Comparison of ENCODE assay signal across 29 mouse cellular contexts in genomic region chr3:21984807-21985206, GRCm38 (mm10).
DNase-seq lines count a peak whose midpoint lies in the region; ATAC-seq and TF ChIP-seq lines count a peak whose summit lies in the region.
"Had no signal": no experiment of that assay in that cellular context is flagged by ENCODE, and none has a peak within 500 bp of the region (broad histone marks: within the 10 kb centered on the region; RNA-seq: fewer than 3 reads in every experiment).

No protein-coding gene starts in this region.

- no peaks in the 10 kb centered on the region for H3K27me3 ChIP-seq in intestine, embryonic 15.5 days (replicated peaks)
- H3K27me3 ChIP-seq: heart, embryonic 13.5 days; hindbrain, embryonic 15.5 days; limb, embryonic 15.5 days; Patski had no signal

- H3K4me2 ChIP-seq in intestine, embryonic 15.5 days (replicated peaks), result no peak overlapping the region
- H3K4me2 ChIP-seq: heart, embryonic 13.5 days; hindbrain, embryonic 15.5 days; limb, embryonic 15.5 days had no signal

- H3K4me3 ChIP-seq in layer of hippocampus, adult 2 months, result no peak overlapping the region
- H3K4me3 ChIP-seq in embryonic fibroblast, embryonic 13.5 days (ENCODE audit: insufficient read depth, low read length), result no peak overlapping the region
- H3K4me3 ChIP-seq in intestine, embryonic 15.5 days (replicated peaks), result no peak overlapping the region
- H3K4me3 ChIP-seq: heart, embryonic 13.5 days; hindbrain, embryonic 10.5 days; hindbrain, embryonic 15.5 days; limb, embryonic 10.5 days; limb, embryonic 15.5 days had no signal

- H3K27ac ChIP-seq in layer of hippocampus, adult 2 months, result peak overlapping the region; percentile 57; the same call in 1 of the 2 replicates
- peak overlapping the region; percentile 75 for H3K27ac ChIP-seq in embryonic fibroblast, embryonic 13.5 days (ENCODE audit: insufficient read depth, low read length)
- no peak overlapping the region for H3K27ac ChIP-seq in intestine, embryonic 15.5 days
- H3K27ac ChIP-seq: heart, embryonic 13.5 days; hindbrain, embryonic 10.5 days; hindbrain, embryonic 15.5 days; limb, embryonic 10.5 days; limb, embryonic 15.5 days; macrophage; stomach, postnatal 0 days had no signal

- TF ChIP-seq POLR2A in embryonic fibroblast, embryonic 13.5 days (IDR thresholded peaks at IDR 0.05; ENCODE audit: low read depth, low read length), result no peak

- DNase-seq in layer of hippocampus, adult 2 months (ENCODE audit: low spot score in 2 of 2), result no peak
- no peak for DNase-seq in layer of hippocampus, adult 9-10 months (ENCODE audit: low spot score)
- DNase-seq in spleen, postnatal 36 days (ENCODE audit: low spot score in 2 of 2), result peak; percentile 42 to 47
- DNase-seq in spleen, adult 12 weeks (ENCODE audit: low spot score), result no peak
- DNase-seq in testis, postnatal 10 days (ENCODE audit: low spot score), result no peak
- DNase-seq: adrenal gland, postnatal 14 days; cerebellum, adult 18-20 months; cerebellum, postnatal 14 days; gastrocnemius, postnatal 25 days; heart, postnatal 10 days; kidney, adult 18-20 months; kidney, postnatal 10 days; lung, adult 2 months; lung, postnatal 10 days; midbrain, embryonic 14.5 days; thymus, adult 2 months; thymus, postnatal 4 days had no signal

- no peak for TF ChIP-seq CTCF in layer of hippocampus, adult 2 months (conservative IDR thresholded peaks at IDR 0.05)
- TF ChIP-seq CTCF in embryonic fibroblast, embryonic 13.5 days (IDR thresholded peaks at IDR 0.05; ENCODE audit: borderline replicate concordance, insufficient read depth, low read length), result no peak

- ATAC-seq in intestine, embryonic 15.5 days, result no peak
- ATAC-seq: forebrain, embryonic 14.5 days; inflammation-experienced regulatory T-cells, adult 6 months; Patski had no signal

- no peaks in the 10 kb centered on the region for H3K36me3 ChIP-seq in intestine, embryonic 15.5 days
- H3K36me3 ChIP-seq: heart, embryonic 13.5 days; hindbrain, embryonic 10.5 days; hindbrain, embryonic 15.5 days; limb, embryonic 10.5 days; limb, embryonic 15.5 days had no signal

- WGBS in intestine, embryonic 15.5 days, result 59% methylated on average over 2 of the region's 2 CpGs

- peaks cover 6% of the 10 kb centered on the region; the same call in 1 of the 2 replicates for H3K4me1 ChIP-seq in embryonic fibroblast, embryonic 13.5 days (ENCODE audit: control insufficient read depth, insufficient read depth, low read length)
- no peaks in the 10 kb centered on the region; the same call in 1 of the 2 replicates for H3K4me1 ChIP-seq in intestine, embryonic 15.5 days (replicated peaks)
- H3K4me1 ChIP-seq: hindbrain, embryonic 10.5 days; hindbrain, embryonic 15.5 days; limb, embryonic 10.5 days; limb, embryonic 15.5 days had no signal

- H3K9me3 ChIP-seq in intestine, embryonic 15.5 days, result no peaks in the 10 kb centered on the region
- H3K9me3 ChIP-seq: hindbrain, embryonic 10.5 days; hindbrain, embryonic 15.5 days; limb, embryonic 10.5 days; limb, embryonic 15.5 days had no signal

- no peak overlapping the region for H3K9ac ChIP-seq in intestine, embryonic 15.5 days
- H3K9ac ChIP-seq: heart, embryonic 13.5 days; hindbrain, embryonic 15.5 days; limb, embryonic 15.5 days had no signal

Comparison
In these comparisons a context has a peak if more than half of its experiments do, and no peak if none do; other contexts are left out.
1. DNase-seq: peak in spleen, postnatal 36 days (2 of 2); none in layer of hippocampus, adult 2 months (0 of 2), layer of hippocampus, adult 9-10 months (single experiment), spleen, adult 12 weeks (single experiment) and testis, postnatal 10 days (single experiment).